1 mouse cellular context compared by ENCODE assay signal in genomic region chr4:137365356-137366062, GRCm38 (mm10).
TF ChIP-seq lines count a peak whose summit lies in the region.

No protein-coding gene starts in this region.

TF ChIP-seq in MEL, 35 proteins besides CTCF, POLR2A, EP300 and RAD21 (continued from another document):
- peak; percentile 86 for TF ChIP-seq ETS1 (IDR thresholded peaks at IDR 0.05; ENCODE audit: low read depth, low read length)
- no peak for TF ChIP-seq USF1 (IDR thresholded peaks at IDR 0.05; ENCODE audit: low read depth, low read length)
- TF ChIP-seq ELF1 (IDR thresholded peaks at IDR 0.05; ENCODE audit: low read depth, low read length): 0 out of 2 replicates have a peak, but pooled peaks have one; percentile 24
- TF ChIP-seq ZNF384 (IDR thresholded peaks at IDR 0.05; ENCODE audit: low read depth, low read length): peak; percentile 94
- peak; percentile 23; the same call in 1 of the 2 replicates for TF ChIP-seq ZKSCAN1 (IDR thresholded peaks at IDR 0.05; ENCODE audit: low read depth, low read length)
- TF ChIP-seq TCF12 (IDR thresholded peaks at IDR 0.05; ENCODE audit: low read depth, low read length): peak; percentile 63
- peak; percentile 49; the same call in 1 of the 2 replicates for TF ChIP-seq MXI1 (IDR thresholded peaks at IDR 0.05; ENCODE audit: low read depth, low read length)
- TF ChIP-seq MAZ (IDR thresholded peaks at IDR 0.05; ENCODE audit: low read depth, low read length): peak; percentile 58
- TF ChIP-seq KAT2A (conservative IDR thresholded peaks at IDR 0.05; ENCODE audit: low read depth, low read length): no peak
- TF ChIP-seq RCOR1 (IDR thresholded peaks at IDR 0.05; ENCODE audit: low read depth, low read length): 0 out of 2 replicates have a peak, but pooled peaks have one; percentile 18
- peak; percentile 24 for TF ChIP-seq TAL1 (IDR thresholded peaks at IDR 0.05; ENCODE audit: low read length)
- TF ChIP-seq GATA1 (IDR thresholded peaks at IDR 0.05; ENCODE audit: low read depth, low read length): peak; percentile 70
- TF ChIP-seq GABPA (IDR thresholded peaks at IDR 0.05; ENCODE audit: low read depth, low read length): no peak
- TF ChIP-seq SIN3A (IDR thresholded peaks at IDR 0.05; ENCODE audit: low read length): peak; percentile 86
- no peak for TF ChIP-seq POLR2AphosphoS5 (IDR thresholded peaks at IDR 0.05; ENCODE audit: borderline replicate concordance, low read depth, low read length)
- TF ChIP-seq MYC (IDR thresholded peaks at IDR 0.05; ENCODE audit: low read depth, low read length): no peak
TF ChIP-seq in MEL: peak in this region for 13.
